Mouse (Mus musculus) kidney, adult 2 months (tissue): Measurements from ENCODE around the gene Mrpl42.

Experiments
- CTCF ChIP-seq: fragments of 200-500 bp; conservative IDR thresholded peaks from 2 replicates; pipeline ENCODE4 v1.5.1; 2011; ENCODE audit warnings: low read depth, mild to moderate bottlenecking, control low read depth, low read length, moderate library complexity, mixed read lengths; ENCODE audit not compliant: insufficient read depth, insufficient read length
- POLR2A ChIP-seq: fragments of 200-500 bp; IDR thresholded peaks from one replicate; pipeline ENCODE4 v1.6.1; 2011; ENCODE audit warnings: low read depth, low read length, control low read depth

DNA sequence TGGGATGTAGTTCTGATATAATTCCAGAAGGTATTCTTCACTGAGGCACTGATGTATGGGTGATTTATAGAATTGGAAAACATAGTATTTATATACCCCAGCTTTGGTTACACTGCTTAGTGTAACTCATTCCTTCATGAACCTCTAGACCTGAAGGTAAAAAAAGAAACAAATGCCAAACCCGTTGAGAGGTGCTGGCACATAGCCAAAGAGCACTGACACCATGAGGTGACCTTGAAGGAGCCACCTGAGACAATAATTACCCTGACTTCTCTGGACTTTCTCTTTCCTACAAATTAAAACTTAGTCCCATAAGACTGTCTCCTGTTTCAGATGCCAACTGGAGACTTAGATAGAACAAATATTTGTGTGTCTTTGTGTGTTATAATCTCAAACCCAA lies 2.6 kb upstream of the Mrpl42 start:
- TF ChIP-seq POLR2A (no peak), CTCF (no peak)
